Mouse (Mus musculus): ENCODE results near the gene Gng13. TPM values are rescaled to one million over a fixed set of nuclear protein-coding genes. Genes with fewer than 3 reads are reported as not detected.

Gng13 gene
- polyA plus RNA-seq, 1 experiment from 2014 or later: not detected

DNA sequence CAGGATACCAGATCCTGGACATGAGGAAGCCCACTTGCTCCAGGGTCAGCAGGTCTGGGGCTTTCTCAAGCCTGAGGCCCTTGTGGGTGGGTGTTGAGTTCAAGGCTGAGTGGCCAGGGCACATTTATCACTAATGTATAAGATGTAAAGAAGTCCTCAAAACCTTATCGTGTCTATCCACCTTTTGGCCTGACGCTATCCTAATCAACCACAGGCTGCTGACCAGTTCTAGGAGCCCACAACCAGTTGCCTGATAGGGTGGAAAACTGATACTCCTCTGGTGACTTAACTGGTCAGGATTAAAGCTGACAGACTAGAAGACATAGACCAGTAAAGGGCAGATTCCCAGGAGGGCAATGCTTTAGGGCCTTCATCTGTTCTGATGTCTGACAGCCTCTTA lies 7.0 kb upstream of the Gng13 start:
- WGBS (ENCODE audit: insufficient replicate concordance): 64% methylated on average over 2 of the region's 2 CpGs
- Histone ChIP-seq H3K27ac (replicated peaks) (no peak overlapping the region), H3K4me3 (replicated peaks) (no peak overlapping the region), H3K9ac (no peak overlapping the region), H3K36me3 (replicated peaks) (no peaks in the 10 kb centered on the region), H3K9me3 (replicated peaks) (no peaks in the 10 kb centered on the region), H3K4me1 (replicated peaks) (no peaks in the 10 kb centered on the region), H3K27me3 (peaks cover 6% of the 10 kb centered on the region; the same call in 1 of the 2 replicates), H3K4me2 (no peak overlapping the region)
- no peak for ATAC-seq (ENCODE audit: insufficient read depth)

DNA sequence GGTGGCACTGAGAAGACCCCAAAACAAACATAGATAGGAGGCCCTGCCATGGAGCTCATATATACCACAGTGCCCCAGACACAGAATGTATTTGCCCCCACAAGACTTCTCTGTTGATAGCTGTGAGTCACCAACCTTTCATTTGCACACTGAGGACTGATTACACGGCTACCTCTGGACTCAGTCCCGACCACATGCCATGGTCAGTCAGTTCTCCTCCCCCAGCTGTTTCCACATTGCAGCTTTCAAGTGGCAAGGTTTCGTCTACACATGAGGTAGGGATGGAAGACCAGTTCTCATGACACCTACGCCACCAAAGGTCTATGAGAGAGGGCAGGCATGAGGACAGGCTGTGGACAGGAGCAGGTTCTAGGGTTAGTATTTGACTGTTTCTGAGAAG lies 5.8 kb upstream of the Gng13 start:
- 50% methylated on average over 4 of the region's 4 CpGs for WGBS (ENCODE audit: insufficient replicate concordance)
- H3K9me3 ChIP-seq (replicated peaks): no peaks in the 10 kb centered on the region
- H3K9ac ChIP-seq: no peak overlapping the region
- ATAC-seq (ENCODE audit: insufficient read depth): no peak
- H3K4me2 ChIP-seq: no peak overlapping the region
- H3K4me3 ChIP-seq (replicated peaks): no peak overlapping the region
- H3K36me3 ChIP-seq (replicated peaks): no peaks in the 10 kb centered on the region
- peaks cover 18% of the 10 kb centered on the region for H3K27me3 ChIP-seq
- H3K4me1 ChIP-seq (replicated peaks): peaks cover 4% of the 10 kb centered on the region; the same call in 1 of the 2 replicates
- H3K27ac ChIP-seq (replicated peaks): no peak overlapping the region

DNA sequence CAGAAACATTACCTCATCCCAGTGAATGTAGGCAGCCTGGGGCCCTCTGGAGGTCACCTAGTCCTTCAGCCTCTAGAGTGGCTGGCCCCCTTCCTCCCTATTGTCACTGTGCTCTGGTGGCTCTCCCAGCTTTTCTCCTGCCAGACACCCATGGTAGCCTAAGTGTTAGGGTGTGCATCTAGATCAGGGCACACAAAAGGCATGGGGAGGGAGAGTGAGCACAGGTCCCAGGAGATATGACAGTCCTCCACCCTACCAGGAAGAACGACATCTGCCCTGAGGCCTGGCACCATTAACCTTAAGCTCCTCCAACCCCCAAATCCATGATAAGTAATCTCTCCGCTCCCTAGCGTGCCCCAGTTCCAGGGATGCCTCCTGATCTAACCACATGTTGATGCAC lies 1.3 kb upstream of the Gng13 start:
- WGBS (ENCODE audit: insufficient replicate concordance): 41% methylated on average over 3 of the region's 3 CpGs
- Histone ChIP-seq H3K4me2 (no peak overlapping the region), H3K9me3 (replicated peaks) (no peaks in the 10 kb centered on the region), H3K27me3 (peaks cover 44% of the 10 kb centered on the region), H3K27ac (replicated peaks) (no peak overlapping the region), H3K9ac (no peak overlapping the region), H3K4me1 (replicated peaks) (peaks cover 16% of the 10 kb centered on the region; the same call in 1 of the 2 replicates), H3K4me3 (replicated peaks) (no peak overlapping the region), H3K36me3 (replicated peaks) (peaks cover 20% of the 10 kb centered on the region)
- no peak for ATAC-seq (ENCODE audit: insufficient read depth)

DNA sequence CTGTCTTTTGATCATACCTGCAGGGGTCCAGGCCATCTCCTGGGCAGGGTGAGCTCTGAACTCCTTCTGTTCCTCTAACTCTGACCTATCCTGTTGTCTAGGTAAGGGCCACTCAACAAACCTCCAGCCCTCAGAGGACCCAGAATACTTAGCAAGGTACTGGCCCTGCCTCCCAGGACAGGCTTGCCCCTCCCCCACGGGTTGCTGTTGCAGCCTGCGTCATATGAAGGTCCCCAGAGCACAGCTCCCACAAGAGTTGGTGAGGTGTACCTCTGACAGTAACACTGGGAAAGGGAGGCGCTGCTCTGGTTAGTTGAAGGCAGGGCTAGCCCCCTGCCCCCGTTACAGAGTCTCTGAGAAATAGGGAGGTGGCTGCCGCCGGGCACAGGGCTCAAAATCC lies 841 bp upstream of the Gng13 start:
- H3K4me1 ChIP-seq (replicated peaks): peaks cover 16% of the 10 kb centered on the region; the same call in 1 of the 2 replicates
- 5% methylated on average over 6 of the region's 6 CpGs for WGBS (ENCODE audit: insufficient replicate concordance)
- H3K27ac ChIP-seq (replicated peaks): no peak overlapping the region
- no peak overlapping the region for H3K9ac ChIP-seq
- no peak overlapping the region for H3K4me2 ChIP-seq
- ATAC-seq (ENCODE audit: insufficient read depth): no peak
- peaks cover 25% of the 10 kb centered on the region for H3K36me3 ChIP-seq (replicated peaks)
- H3K9me3 ChIP-seq (replicated peaks): no peaks in the 10 kb centered on the region
- H3K27me3 ChIP-seq: peaks cover 44% of the 10 kb centered on the region
- no peak overlapping the region for H3K4me3 ChIP-seq (replicated peaks)

DNA sequence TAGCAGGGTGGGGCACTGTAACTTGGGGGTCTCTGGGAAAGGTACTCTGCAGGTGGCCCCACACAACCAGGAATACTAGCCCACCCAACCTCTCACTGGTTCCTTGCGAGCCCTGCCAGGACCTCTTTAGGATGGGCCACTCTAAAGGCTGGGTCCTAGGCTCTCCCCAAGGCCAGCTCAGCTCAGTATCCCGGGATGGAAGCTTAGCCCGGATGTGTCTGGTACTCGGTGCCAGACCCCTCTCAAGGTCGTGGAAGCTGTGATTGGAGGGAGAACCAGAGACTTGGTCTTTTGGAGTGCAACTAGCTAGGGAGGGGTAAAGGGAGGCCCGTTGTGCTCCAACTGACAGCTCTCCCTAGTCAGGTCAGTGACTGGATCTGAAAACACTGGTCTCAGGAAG lies 720 bp downstream of the Gng13 start:
- no peak overlapping the region; the same call in 1 of the 2 replicates for H3K9ac ChIP-seq
- WGBS (ENCODE audit: insufficient replicate concordance): 11% methylated on average over 6 of the region's 6 CpGs
- no peak for ATAC-seq (ENCODE audit: insufficient read depth)
- H3K4me1 ChIP-seq (replicated peaks): peaks cover 16% of the 10 kb centered on the region; the same call in 1 of the 2 replicates
- H3K27me3 ChIP-seq: peaks cover 44% of the 10 kb centered on the region
- H3K9me3 ChIP-seq (replicated peaks): no peaks in the 10 kb centered on the region
- H3K27ac ChIP-seq (replicated peaks): no peak overlapping the region
- peak overlapping the region; percentile 35; the same call in 1 of the 2 replicates for H3K4me3 ChIP-seq (replicated peaks)
- peak overlapping the region; percentile 54 for H3K4me2 ChIP-seq
- H3K36me3 ChIP-seq (replicated peaks): peaks cover 40% of the 10 kb centered on the region

DNA sequence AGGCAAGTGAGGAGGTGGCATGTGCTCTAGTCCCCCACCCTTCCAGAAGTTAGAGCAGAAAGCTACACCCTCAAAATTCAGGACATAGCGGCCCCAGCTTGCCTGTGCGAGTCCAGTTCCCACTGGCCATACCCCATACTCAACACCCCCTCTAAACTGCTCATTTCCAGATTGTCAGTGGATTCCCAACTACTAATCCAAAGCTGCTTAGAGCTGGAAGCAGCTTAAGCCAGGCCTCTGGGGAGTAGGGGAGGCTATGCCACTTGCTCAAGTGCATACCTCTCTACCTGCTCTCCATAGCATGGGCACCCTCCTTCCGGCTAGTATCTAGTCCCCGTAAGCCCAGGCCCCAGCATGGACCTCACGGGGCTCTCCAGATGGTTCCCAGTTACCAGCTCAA lies 4.5 kb downstream of the Gng13 start:
- no peaks in the 10 kb centered on the region for H3K9me3 ChIP-seq (replicated peaks)
- H3K27me3 ChIP-seq: peaks cover 23% of the 10 kb centered on the region
- H3K36me3 ChIP-seq (replicated peaks): peaks cover 68% of the 10 kb centered on the region
- no peak overlapping the region for H3K4me3 ChIP-seq (replicated peaks)
- peaks cover 18% of the 10 kb centered on the region for H3K4me1 ChIP-seq (replicated peaks)
- ATAC-seq (ENCODE audit: insufficient read depth): no peak
- H3K4me2 ChIP-seq: no peak overlapping the region
- no peak overlapping the region for H3K9ac ChIP-seq
- WGBS (ENCODE audit: insufficient replicate concordance): 91% methylated on average over 5 of the region's 5 CpGs
- no peak overlapping the region for H3K27ac ChIP-seq (replicated peaks)

DNA sequence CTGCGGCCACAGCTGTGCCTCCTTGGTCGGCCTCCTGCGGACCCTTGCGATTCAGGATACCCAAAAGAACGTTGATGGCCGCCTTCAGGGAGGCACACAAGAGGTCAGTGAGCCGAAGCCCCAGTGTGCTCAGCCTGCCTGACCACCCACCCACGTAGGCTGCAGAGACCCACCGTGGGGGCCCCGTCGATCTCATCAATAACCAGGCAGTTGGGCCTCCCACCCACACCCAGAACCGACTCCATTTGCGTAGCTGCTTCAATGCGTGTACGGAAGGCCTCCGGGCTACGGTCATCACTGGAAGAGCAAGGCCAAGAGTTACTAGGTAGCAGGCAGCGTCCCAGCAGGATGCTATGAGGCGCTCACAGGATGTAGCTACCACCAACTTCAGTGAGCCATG lies 6.5 kb downstream of the Gng13 start:
- Histone ChIP-seq H3K9me3 (replicated peaks) (no peaks in the 10 kb centered on the region), H3K4me3 (replicated peaks) (no peak overlapping the region), H3K36me3 (replicated peaks) (peaks cover 68% of the 10 kb centered on the region), H3K9ac (no peak overlapping the region), H3K27me3 (peaks cover 3% of the 10 kb centered on the region; the same call in 1 of the 2 replicates), H3K4me2 (no peak overlapping the region), H3K27ac (replicated peaks) (no peak overlapping the region), H3K4me1 (replicated peaks) (peaks cover 23% of the 10 kb centered on the region)
- 90% methylated on average over 19 of the region's 19 CpGs for WGBS (ENCODE audit: insufficient replicate concordance)
- no peak for ATAC-seq (ENCODE audit: insufficient read depth)

DNA sequence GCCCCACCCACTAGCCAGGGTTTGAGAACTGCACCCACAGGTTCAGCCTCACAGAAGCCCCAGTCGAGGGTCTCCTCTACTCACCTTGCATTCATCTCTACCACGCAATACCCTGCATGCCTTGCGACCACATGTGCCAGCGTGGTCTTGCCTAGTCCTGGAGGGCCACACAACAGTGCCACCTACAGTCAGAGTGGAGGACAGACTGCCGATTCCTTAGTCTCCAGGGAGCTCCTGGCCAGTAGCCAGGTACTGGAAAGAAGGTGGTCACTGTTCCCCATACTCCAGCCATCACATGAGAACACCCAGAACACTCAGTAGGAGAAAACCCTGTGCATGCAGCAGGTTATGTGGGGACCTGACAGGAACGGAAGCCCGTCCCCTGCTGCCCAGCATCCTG lies 6.9 kb downstream of the Gng13 start:
- no peak overlapping the region for H3K9ac ChIP-seq
- H3K27me3 ChIP-seq: no peaks in the 10 kb centered on the region
- H3K27ac ChIP-seq (replicated peaks): no peak overlapping the region
- no peak for ATAC-seq (ENCODE audit: insufficient read depth)
- H3K9me3 ChIP-seq (replicated peaks): no peaks in the 10 kb centered on the region
- no peak overlapping the region for H3K4me3 ChIP-seq (replicated peaks)
- H3K36me3 ChIP-seq (replicated peaks): peaks cover 65% of the 10 kb centered on the region
- H3K4me1 ChIP-seq (replicated peaks): peaks cover 25% of the 10 kb centered on the region
- H3K4me2 ChIP-seq: no peak overlapping the region
- 72% methylated on average over 7 of the region's 7 CpGs for WGBS (ENCODE audit: insufficient replicate concordance)

DNA sequence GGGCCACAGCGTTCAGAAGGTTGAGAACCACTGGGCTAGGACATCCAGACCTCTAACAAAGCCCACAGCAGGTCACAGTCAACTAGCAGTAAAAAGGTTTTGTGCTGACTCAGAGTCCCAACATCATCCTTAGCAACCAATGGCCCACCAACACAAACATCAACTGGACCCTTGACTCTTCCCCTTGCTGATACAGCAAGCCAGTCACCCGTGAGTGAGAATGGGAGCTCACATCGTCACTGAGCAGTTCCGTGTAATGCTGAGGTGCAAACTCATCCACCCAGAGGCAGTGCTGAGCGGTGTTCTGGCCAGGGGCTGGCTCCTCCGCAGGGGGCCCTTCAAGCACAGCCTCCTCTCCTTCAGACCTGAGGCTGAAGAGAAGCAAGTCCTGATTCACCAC lies 8.3 kb downstream of the Gng13 start:
- no peaks in the 10 kb centered on the region for H3K27me3 ChIP-seq
- H3K27ac ChIP-seq (replicated peaks): no peak overlapping the region
- no peak for ATAC-seq (ENCODE audit: insufficient read depth)
- H3K9ac ChIP-seq: no peak overlapping the region
- H3K4me2 ChIP-seq: no peak overlapping the region
- H3K4me1 ChIP-seq (replicated peaks): peaks cover 25% of the 10 kb centered on the region
- peaks cover 52% of the 10 kb centered on the region for H3K36me3 ChIP-seq (replicated peaks)
- 83% methylated on average over 6 of the region's 6 CpGs for WGBS (ENCODE audit: insufficient replicate concordance)
- H3K9me3 ChIP-seq (replicated peaks): no peaks in the 10 kb centered on the region
- no peak overlapping the region for H3K4me3 ChIP-seq (replicated peaks)

DNA sequence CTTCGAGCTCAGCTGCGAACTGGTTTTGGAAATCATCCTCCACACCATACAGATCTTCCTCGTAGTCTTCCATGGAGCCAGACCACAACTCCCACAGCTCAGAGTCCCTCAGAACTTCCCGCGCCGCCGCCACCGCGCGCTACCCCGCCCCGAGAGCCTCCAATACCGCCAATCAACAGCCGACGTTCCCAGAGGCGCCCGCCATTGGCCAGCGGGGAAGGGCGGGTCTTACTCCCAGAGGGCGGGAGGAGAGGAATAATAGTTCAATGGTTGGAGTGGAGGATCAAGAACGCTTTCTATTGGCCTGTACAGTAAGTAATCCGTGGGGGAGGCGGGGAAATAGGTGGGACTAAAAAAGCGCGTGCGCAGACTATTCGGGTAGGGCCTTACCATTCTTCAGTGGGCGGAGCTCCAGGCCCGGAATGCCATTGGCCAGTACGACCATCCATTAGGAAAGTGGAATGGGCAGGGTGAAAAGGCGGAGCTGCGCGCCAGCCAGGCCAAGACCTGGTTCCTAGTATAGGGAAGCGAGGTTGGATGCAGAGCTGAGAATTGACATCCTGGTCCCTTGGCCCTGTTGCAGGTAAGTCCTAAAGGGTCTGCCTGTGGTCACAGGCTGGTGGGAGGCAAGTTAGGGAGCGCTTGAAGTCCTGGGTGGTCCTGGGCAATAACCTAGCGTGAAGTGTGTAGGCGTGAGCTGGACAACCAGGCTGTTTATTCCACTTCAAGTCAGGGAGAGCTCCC lies 10.5 kb downstream of the Gng13 start, which contains the start of the genes Chtf18 and Rpusd1:
TSS of gene Chtf18 (minus strand) at position 155 of the 744 bp plus-strand sequence.
TSS of gene Rpusd1 (plus strand) at position 406 of the 744 bp plus-strand sequence.
- under 1% methylated on average over 37 of the region's 37 CpGs for WGBS (ENCODE audit: insufficient replicate concordance)
- Histone ChIP-seq H3K27me3 (no peaks in the 10 kb centered on the region), H3K4me1 (replicated peaks) (peaks cover 25% of the 10 kb centered on the region), H3K9me3 (replicated peaks) (no peaks in the 10 kb centered on the region), H3K9ac (peak within 1 kb of the TSS; percentile 76), H3K4me3 (replicated peaks) (peak within 1 kb of the TSS; percentile 80), H3K27ac (replicated peaks) (peak within 1 kb of the TSS; percentile 39), H3K36me3 (replicated peaks) (peaks cover 30% of the 10 kb centered on the region), H3K4me2 (peak within 1 kb of the TSS; percentile 96)
- ATAC-seq (ENCODE audit: insufficient read depth): peak; percentile 98

DNA sequence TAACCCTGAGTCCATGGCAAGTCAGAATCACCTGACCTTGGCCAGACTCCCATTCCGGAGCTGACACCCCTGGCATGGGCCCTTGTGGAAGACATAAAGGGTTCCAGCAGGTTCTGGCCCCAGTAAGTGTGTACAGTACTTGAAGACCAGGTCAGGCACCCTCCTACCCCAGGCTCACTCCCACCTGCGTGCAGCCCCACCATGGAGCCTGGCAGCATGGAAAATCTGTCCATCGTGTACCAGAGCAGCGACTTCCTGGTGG lies 11.0 kb downstream of the Gng13 start:
- Histone ChIP-seq H3K4me3 (replicated peaks) (peak overlapping the region; percentile 80), H3K9me3 (replicated peaks) (no peaks in the 10 kb centered on the region), H3K4me1 (replicated peaks) (peaks cover 25% of the 10 kb centered on the region), H3K4me2 (peak overlapping the region; percentile 96), H3K36me3 (replicated peaks) (peaks cover 25% of the 10 kb centered on the region), H3K27ac (replicated peaks) (peak overlapping the region; percentile 39; the same call in 1 of the 2 replicates), H3K9ac (peak overlapping the region; percentile 69), H3K27me3 (no peaks in the 10 kb centered on the region)
- WGBS (ENCODE audit: insufficient replicate concordance): 19% methylated on average over 4 of the region's 4 CpGs
- no peak for ATAC-seq (ENCODE audit: insufficient read depth)

DNA sequence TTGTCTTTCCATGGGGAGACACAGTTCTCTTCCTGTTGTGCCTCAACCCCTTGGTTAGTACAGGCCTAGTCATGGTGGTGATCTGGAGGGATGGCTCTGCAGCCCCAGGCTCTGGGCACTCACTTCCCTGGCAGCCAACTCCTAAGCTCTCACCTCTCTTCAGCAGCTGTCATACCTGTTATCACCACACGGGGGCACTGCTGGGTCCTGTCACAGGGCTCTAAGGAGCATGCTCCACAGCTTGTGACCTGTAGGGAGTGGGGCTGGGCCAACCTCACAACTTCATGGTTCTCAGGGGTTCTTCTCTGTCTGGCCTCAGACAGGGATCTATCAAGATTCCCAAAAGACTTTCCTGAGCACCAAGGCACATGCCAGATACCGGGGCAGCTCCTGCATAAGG lies 15.1 kb downstream of the Gng13 start:
- 15% methylated on average over 2 of the region's 2 CpGs for WGBS (ENCODE audit: insufficient replicate concordance)
- no peak overlapping the region for H3K27ac ChIP-seq (replicated peaks)
- no peak for ATAC-seq (ENCODE audit: insufficient read depth)
- H3K9ac ChIP-seq: no peak overlapping the region
- H3K36me3 ChIP-seq (replicated peaks): no peaks in the 10 kb centered on the region; the same call in 1 of the 2 replicates
- no peaks in the 10 kb centered on the region for H3K27me3 ChIP-seq
- H3K4me3 ChIP-seq (replicated peaks): no peak overlapping the region
- peaks cover 12% of the 10 kb centered on the region for H3K4me1 ChIP-seq (replicated peaks)
- no peaks in the 10 kb centered on the region for H3K9me3 ChIP-seq (replicated peaks)
- H3K4me2 ChIP-seq: no peak overlapping the region

Data from liver, embryonic 15.5 days (tissue).